Mouse (Mus musculus) embryonic facial prominence, embryonic 10.5 days (tissue): ENCODE data around the gene Olfr305. TPM values are rescaled to one million over a fixed set of nuclear protein-coding genes. Genes with fewer than 3 reads are reported as not detected.
"Not testable (repeated sequence)": the region's sequence is repeated elsewhere in the genome, so short reads cannot be mapped to it uniquely, and the experiment has no call there.

Source experiments
- DNase-seq: peaks from one replicate; pipeline ENCODE4 v3.0.0-alpha.2; 2017; ENCODE audit warnings: low spot score
- H3K27ac ChIP-seq: fragments of 300-500 bp; sonication (generic); replicated peaks from 2 replicates; pipeline ENCODE4 v1.5.1; 2016; ENCODE audit warnings: mild to moderate bottlenecking
- H3K27me3 ChIP-seq: fragments of 300-500 bp; sonication (generic); replicated peaks from 2 replicates; pipeline ENCODE4 v1.6.1; 2016; ENCODE audit warnings: low read depth, mild to moderate bottlenecking; ENCODE audit not compliant: poor library complexity, severe bottlenecking
- H3K36me3 ChIP-seq: fragments of 300-500 bp; sonication (generic); replicated peaks from 2 replicates; pipeline ENCODE4 v1.6.1; 2016; ENCODE audit warnings: mild to moderate bottlenecking, moderate library complexity
- H3K4me1 ChIP-seq: fragments of 300-500 bp; sonication (generic); 2 replicates; pipeline ENCODE4 v1.6.1; 2016
- H3K4me3 ChIP-seq: fragments of 300-500 bp; sonication (generic); 2 replicates; pipeline ENCODE4 v1.5.1; 2016; ENCODE audit warnings: mild to moderate bottlenecking, moderate library complexity
- H3K9me3 ChIP-seq: fragments of 300-500 bp; sonication (generic); 2 replicates; pipeline ENCODE4 v1.6.1; 2016; ENCODE audit warnings: mild to moderate bottlenecking
- WGBS: fragments of 180-500 bp; shearing (Covaris S2); methylation state at CpG from one replicate; pipeline ENCODE4 v1.1.7; 2016; 5-methylcytosine and 5-hydroxymethylcytosine counted together
- polyA plus RNA-seq: library from polyadenylated mRNA; unstranded; fragments of >200 nt; fragmentation: Nextera tagmentation; extraction: Ambion mirVana; gene quantifications from 2 replicates; pipeline ENCODE4 v1.2.1, GENCODE M21; 2016

Olfr305 gene
- not detected in 2 replicates for polyA plus RNA-seq

- no peak within 1 kb of the TSS for H3K4me3 ChIP-seq
- no peaks in the 10 kb centered on the region for H3K36me3 ChIP-seq
- no peaks in the 10 kb centered on the region for H3K9me3 ChIP-seq
- no peak for DNase-seq
- 88% methylated on average over 1 of the region's 1 CpGs for WGBS
- H3K27ac ChIP-seq = no peak within 1 kb of the TSS
- no peaks in the 10 kb centered on the region for H3K27me3 ChIP-seq
- H3K4me1 ChIP-seq = no peaks in the 10 kb centered on the region
Observed at GRCm38 (mm10) chr7:86366828-86367227, at the start of gene Olfr305. Gene Olfr305, minus strand, starts transcription at chr7:86366928.

DNA sequence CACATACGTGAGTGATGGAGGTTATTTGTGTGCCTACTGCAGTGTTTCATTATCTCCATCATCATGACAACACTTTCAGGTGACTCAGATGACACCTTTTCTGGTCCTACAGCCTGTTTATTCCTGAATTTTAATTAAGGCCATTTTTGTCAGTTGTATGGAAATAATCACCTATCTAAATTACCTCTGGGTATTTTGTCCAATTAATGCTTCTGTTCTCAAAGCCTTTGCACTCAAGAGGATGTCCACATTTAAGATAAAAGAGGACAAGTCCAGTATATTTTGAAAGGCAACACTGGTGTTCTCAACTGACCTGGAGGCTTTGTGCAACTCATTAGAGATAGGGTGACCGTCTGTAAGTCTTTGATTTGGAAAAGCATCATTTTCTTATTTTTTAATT lies 36.8 kb upstream of the Olfr305 start, which contains the start of gene Olfr301:
Gene Olfr301, plus strand, starts transcription at position 301 of the 400 bp plus-strand sequence.
- Histone ChIP-seq H3K27me3 (no peaks in the 10 kb centered on the region), H3K9me3 (no peaks in the 10 kb centered on the region), H3K36me3 (no peaks in the 10 kb centered on the region), H3K27ac (no peak within 1 kb of the TSS), H3K4me1 (no peaks in the 10 kb centered on the region), H3K4me3 (no peak within 1 kb of the TSS)
- DNase-seq = no peak
- WGBS = 84% methylated on average over 2 of the region's 2 CpGs

DNA sequence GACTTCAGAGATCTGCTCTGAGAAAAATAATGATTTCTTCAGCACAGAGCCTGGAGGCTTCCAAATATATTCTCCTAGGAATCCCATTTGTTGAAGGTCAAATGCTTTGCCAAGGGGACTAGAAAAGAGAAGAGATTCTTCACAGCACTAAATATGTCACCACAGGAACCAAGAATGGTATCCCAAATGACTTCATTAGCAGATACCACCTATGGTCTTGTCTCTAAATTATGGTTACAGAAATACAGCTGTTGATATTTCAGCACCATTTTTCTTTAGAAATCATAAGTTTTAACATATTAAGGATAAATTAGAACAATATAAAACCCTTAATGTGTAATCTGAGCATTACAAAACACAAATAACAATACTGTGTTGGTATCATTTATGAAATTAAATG lies 31.0 kb upstream of the Olfr305 start, which contains the start of gene Olfr303:
Gene Olfr303, minus strand, starts transcription at position 101 of the 400 bp plus-strand sequence.
- no peak for DNase-seq
- no peaks in the 10 kb centered on the region for H3K9me3 ChIP-seq
- no peak within 1 kb of the TSS for H3K27ac ChIP-seq
- H3K36me3 ChIP-seq = no peaks in the 10 kb centered on the region
- no peak within 1 kb of the TSS for H3K4me3 ChIP-seq
- no peaks in the 10 kb centered on the region for H3K27me3 ChIP-seq
- no peaks in the 10 kb centered on the region for H3K4me1 ChIP-seq

GRCm38 (mm10) chr7:86386558-86386957 lies 19.8 kb upstream of the Olfr305 start, which contains the start of gene Olfr304:
Gene Olfr304, minus strand, starts transcription at chr7:86386658.
- Histone ChIP-seq H3K27ac (no peak within 1 kb of the TSS), H3K4me3 (no peak within 1 kb of the TSS), H3K9me3 (no peaks in the 10 kb centered on the region), H3K27me3 (no peaks in the 10 kb centered on the region), H3K4me1 (no peaks in the 10 kb centered on the region), H3K36me3 (no peaks in the 10 kb centered on the region)
- WGBS = 64% methylated on average over 1 of the region's 1 CpGs
- no peak for DNase-seq

- no peak overlapping the region for H3K27ac ChIP-seq
- DNase-seq = no peak
- H3K27me3 ChIP-seq = no peaks in the 10 kb centered on the region
- no peaks in the 10 kb centered on the region for H3K9me3 ChIP-seq
- H3K4me1 ChIP-seq = no peaks in the 10 kb centered on the region
- 78% methylated on average over 3 of the region's 3 CpGs for WGBS
- H3K36me3 ChIP-seq = no peaks in the 10 kb centered on the region
- H3K4me3 ChIP-seq = no peak overlapping the region
Observed at GRCm38 (mm10) chr7:86385769-86386168, 19.0 kb upstream of the Olfr305 start.

DNA sequence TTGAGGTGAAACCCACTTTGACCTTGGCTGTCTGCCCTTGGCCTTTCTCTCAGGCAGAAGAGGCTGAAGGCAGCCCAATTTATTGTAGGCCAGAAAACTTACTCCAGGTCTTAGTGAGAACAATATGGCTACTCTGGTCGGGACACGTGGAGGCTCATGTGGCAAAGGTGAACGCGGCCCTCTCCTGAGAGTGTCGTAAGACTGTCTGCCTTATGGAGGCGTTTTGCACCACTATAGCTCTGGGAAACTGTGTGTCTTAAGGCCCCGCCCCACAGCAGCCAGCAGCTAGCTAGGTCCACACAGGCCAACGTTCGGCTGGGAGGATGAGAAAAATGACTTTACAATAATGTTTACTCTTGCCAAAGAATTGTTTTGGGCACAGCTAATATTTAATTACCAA lies 20.4 kb downstream of the Olfr305 start:
- WGBS = 89% methylated on average over 9 of the region's 9 CpGs
- not testable (repeated sequence) for H3K4me1 ChIP-seq, H3K27me3 ChIP-seq, H3K27ac ChIP-seq, H3K36me3 ChIP-seq, DNase-seq, H3K4me3 ChIP-seq, H3K9me3 ChIP-seq

DNA sequence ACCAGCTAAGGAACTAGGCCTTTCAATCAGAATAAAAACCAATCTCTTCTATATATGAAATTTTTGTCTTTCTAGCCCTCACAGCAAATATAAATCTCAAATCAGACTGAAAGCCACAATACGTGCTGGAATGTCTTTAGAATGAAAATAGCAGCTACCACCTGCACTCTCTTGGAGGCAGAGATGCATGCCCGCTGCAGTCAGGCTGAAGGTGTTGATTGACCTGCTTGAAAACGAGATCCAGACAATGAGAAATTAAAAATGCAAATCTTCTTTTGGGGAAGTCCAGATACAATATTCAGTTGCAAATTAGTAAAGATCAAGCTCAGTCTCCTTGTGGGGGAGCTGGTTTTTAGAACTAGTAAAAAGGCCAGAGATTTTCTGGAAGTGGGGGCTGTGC lies 22.5 kb downstream of the Olfr305 start:
- Histone ChIP-seq H3K27ac (no peak overlapping the region), H3K4me3 (no peak overlapping the region), H3K27me3 (no peaks in the 10 kb centered on the region), H3K36me3 (no peaks in the 10 kb centered on the region), H3K4me1 (no peaks in the 10 kb centered on the region), H3K9me3 (no peaks in the 10 kb centered on the region)
- no peak for DNase-seq
- 75% methylated on average over 3 of the region's 3 CpGs for WGBS

GRCm38 (mm10) chr7:86342881-86343565 lies 23.7 kb downstream of the Olfr305 start:
- no peaks in the 10 kb centered on the region for H3K4me1 ChIP-seq
- H3K4me3 ChIP-seq = no peak overlapping the region
- 80% methylated on average over 14 of the region's 14 CpGs for WGBS
- no peaks in the 10 kb centered on the region for H3K9me3 ChIP-seq
- DNase-seq = no peak
- no peak overlapping the region for H3K27ac ChIP-seq
- H3K27me3 ChIP-seq = no peaks in the 10 kb centered on the region
- no peaks in the 10 kb centered on the region for H3K36me3 ChIP-seq

GRCm38 (mm10) chr7:86337486-86337885 lies 29.2 kb downstream of the Olfr305 start, which contains the start of gene Olfr307:
Gene Olfr307, minus strand, starts transcription at chr7:86337586.
- no peaks in the 10 kb centered on the region for H3K27me3 ChIP-seq
- H3K9me3 ChIP-seq = no peaks in the 10 kb centered on the region
- H3K4me3 ChIP-seq = no peak within 1 kb of the TSS
- no peak within 1 kb of the TSS for H3K27ac ChIP-seq
- H3K36me3 ChIP-seq = no peaks in the 10 kb centered on the region
- no peaks in the 10 kb centered on the region for H3K4me1 ChIP-seq
- DNase-seq = no peak
- WGBS = 77% methylated on average over 1 of the region's 1 CpGs

GRCm38 (mm10) chr7:86325530-86325929 lies 41.2 kb downstream of the Olfr305 start, which contains the start of gene Olfr308:
Gene Olfr308, minus strand, starts transcription at chr7:86325630.
- Histone ChIP-seq H3K4me3 (no peak within 1 kb of the TSS), H3K36me3 (no peaks in the 10 kb centered on the region), H3K27ac (no peak within 1 kb of the TSS), H3K27me3 (no peaks in the 10 kb centered on the region), H3K9me3 (no peaks in the 10 kb centered on the region), H3K4me1 (no peaks in the 10 kb centered on the region)
- DNase-seq = no peak

- Histone ChIP-seq H3K9me3 (no peaks in the 10 kb centered on the region), H3K4me3 (no peak overlapping the region), H3K4me1 (no peaks in the 10 kb centered on the region), H3K36me3 (no peaks in the 10 kb centered on the region), H3K27me3 (no peaks in the 10 kb centered on the region), H3K27ac (no peak overlapping the region)
- WGBS = 93% methylated on average over 2 of the region's 2 CpGs
- no peak for DNase-seq
Observed at GRCm38 (mm10) chr7:86321323-86321722, 45.4 kb downstream of the Olfr305 start.

- Histone ChIP-seq H3K27me3 (no peaks in the 10 kb centered on the region), H3K4me1 (no peaks in the 10 kb centered on the region), H3K27ac (no peak within 1 kb of the TSS), H3K4me3 (no peak within 1 kb of the TSS), H3K36me3 (no peaks in the 10 kb centered on the region), H3K9me3 (no peaks in the 10 kb centered on the region)
- WGBS = 75% methylated on average over 2 of the region's 2 CpGs
- DNase-seq = no peak
Observed at GRCm38 (mm10) chr7:86313608-86314007, 53.1 kb downstream of the Olfr305 start, which contains the start of gene Olfr309. Gene Olfr309, minus strand, starts transcription at chr7:86313708.
